Mouse (Mus musculus) small intestine, adult 2 months (tissue): Measurements from ENCODE around the gene Erich2. TPM values are rescaled to one million over a fixed set of nuclear protein-coding genes. Genes with fewer than 3 reads are reported as not detected.

Experiments used
- H3K27ac ChIP-seq: fragments of 200-500 bp; 2 replicates; pipeline ENCODE4 v1.5.1; 2012; ENCODE audit warnings: low read depth, low read length, control low read depth, inconsistent platforms; ENCODE audit not compliant: insufficient read depth
- H3K27me3 ChIP-seq: fragments of 200-500 bp; 2 replicates; pipeline ENCODE4 v1.6.1; 2012; ENCODE audit warnings: mild to moderate bottlenecking, moderate library complexity, low read length, inconsistent platforms; ENCODE audit not compliant: control insufficient read depth, insufficient read depth
- H3K36me3 ChIP-seq: fragments of 200-500 bp; 2 replicates; pipeline ENCODE4 v1.6.1; 2012; ENCODE audit warnings: mild to moderate bottlenecking, low read length, control low read depth, inconsistent platforms; ENCODE audit not compliant: control insufficient read depth, insufficient read depth
- H3K4me1 ChIP-seq: fragments of 200-500 bp; 2 replicates; pipeline ENCODE4 v1.6.1; 2012; ENCODE audit warnings: low read length, inconsistent platforms, mixed read lengths; ENCODE audit not compliant: control insufficient read depth, insufficient read depth, insufficient read length
- H3K4me3 ChIP-seq: fragments of 200-500 bp; 2 replicates; pipeline ENCODE4 v1.5.1; 2012; ENCODE audit warnings: low read depth, mild to moderate bottlenecking, control low read depth, inconsistent platforms, low read length, moderate library complexity
- CTCF ChIP-seq: fragments of 200-500 bp; IDR thresholded peaks from 2 replicates; pipeline ENCODE4 v1.5.1; 2012; ENCODE audit warnings: low read depth, mild to moderate bottlenecking, control low read depth, inconsistent platforms, low read length, moderate library complexity, mixed read lengths; ENCODE audit not compliant: insufficient replicate concordance, insufficient read length; ENCODE audit errors: extremely low read depth
- POLR2A ChIP-seq: fragments of 200-500 bp; IDR thresholded peaks from 2 replicates; pipeline ENCODE4 v1.6.1; 2012; ENCODE audit warnings: low read depth, mild to moderate bottlenecking, control low read depth, inconsistent platforms, low read length, moderate library complexity
- WGBS: fragments of 180-500 bp; shearing (Covaris S2); methylation state at CpG from one replicate; pipeline ENCODE4 v1.1.7; 2018; 5-methylcytosine and 5-hydroxymethylcytosine counted together
- polyA plus RNA-seq: library from polyadenylated mRNA; depleted of rRNA; stranded (reverse); fragments of >200 nt; gene quantifications from 2 replicates; pipeline ENCODE4 v1.2.3, GENCODE M21; 2012; rRNA removed

The Erich2 gene
- polyA plus RNA-seq, 1 experiment = 0.44 TPM

DNA sequence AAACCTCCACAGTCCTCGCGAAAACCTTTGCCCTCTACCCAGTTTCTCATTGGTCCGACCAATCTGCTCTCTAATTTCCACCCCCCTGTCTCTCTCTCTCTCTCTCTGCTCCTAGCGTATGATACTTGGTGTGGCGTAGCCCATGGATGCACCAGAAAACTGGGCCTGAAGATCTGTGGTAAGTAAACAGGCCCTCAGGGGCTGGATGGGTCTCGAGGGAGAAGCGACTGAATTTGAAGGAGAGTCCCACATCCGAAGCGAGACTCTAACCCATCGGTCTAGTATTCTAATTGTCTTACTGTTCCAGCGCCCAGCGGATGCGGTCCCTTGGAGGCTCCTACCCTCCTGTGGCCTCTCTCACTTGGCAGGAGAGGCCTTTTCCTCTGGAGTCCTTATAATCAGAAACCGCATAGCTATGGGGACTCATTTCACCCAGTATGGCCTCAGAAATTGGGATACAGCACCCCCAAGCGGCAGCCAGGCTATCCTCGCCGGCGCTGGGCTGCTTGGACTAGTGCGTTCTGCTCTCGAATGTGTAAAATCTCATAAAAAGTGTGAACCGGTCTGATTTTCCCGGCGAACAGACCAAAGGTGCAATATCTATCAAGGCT is 58.6 kb downstream of the Erich2 start:
- H3K27ac ChIP-seq = no peak overlapping the region
- no peaks in the 10 kb centered on the region for H3K36me3 ChIP-seq
- 9% methylated on average over 23 of the region's 23 CpGs for WGBS
- H3K4me1 ChIP-seq = peaks cover 2% of the 10 kb centered on the region; the same call in 1 of the 2 replicates
- H3K4me3 ChIP-seq = no peak overlapping the region
- peak; percentile 43; the same call in 1 of the 2 replicates for TF ChIP-seq CTCF
- TF ChIP-seq POLR2A = no peak
- H3K27me3 ChIP-seq = peaks cover 50% of the 10 kb centered on the region

DNA sequence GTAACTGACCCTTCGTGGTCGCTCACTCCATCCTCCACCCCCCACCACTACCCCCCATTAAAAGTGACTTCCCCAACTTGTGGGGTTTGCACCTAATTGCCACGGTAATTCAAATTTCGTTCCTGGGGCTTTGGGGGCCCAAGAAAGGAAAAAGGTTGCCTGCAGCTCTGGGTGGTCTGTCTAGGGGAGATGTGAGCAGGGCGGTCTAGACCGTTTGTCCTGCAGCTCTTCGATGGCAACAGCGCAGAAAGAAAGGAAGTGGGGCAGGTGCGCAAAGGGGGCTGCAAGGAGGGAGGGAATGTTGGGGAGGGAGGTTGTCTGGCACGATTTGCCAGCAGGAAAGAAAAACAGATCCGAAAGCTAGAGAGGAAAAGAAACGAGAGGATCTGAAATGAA is 59.1 kb downstream of the Erich2 start:
- Histone ChIP-seq H3K27me3 (peaks cover 45% of the 10 kb centered on the region), H3K27ac (no peak overlapping the region), H3K4me3 (no peak overlapping the region), H3K4me1 (peaks cover 2% of the 10 kb centered on the region; the same call in 1 of the 2 replicates), H3K36me3 (no peaks in the 10 kb centered on the region)
- TF ChIP-seq POLR2A (no peak), CTCF (no peak)
- WGBS = 5% methylated on average over 12 of the region's 12 CpGs

DNA sequence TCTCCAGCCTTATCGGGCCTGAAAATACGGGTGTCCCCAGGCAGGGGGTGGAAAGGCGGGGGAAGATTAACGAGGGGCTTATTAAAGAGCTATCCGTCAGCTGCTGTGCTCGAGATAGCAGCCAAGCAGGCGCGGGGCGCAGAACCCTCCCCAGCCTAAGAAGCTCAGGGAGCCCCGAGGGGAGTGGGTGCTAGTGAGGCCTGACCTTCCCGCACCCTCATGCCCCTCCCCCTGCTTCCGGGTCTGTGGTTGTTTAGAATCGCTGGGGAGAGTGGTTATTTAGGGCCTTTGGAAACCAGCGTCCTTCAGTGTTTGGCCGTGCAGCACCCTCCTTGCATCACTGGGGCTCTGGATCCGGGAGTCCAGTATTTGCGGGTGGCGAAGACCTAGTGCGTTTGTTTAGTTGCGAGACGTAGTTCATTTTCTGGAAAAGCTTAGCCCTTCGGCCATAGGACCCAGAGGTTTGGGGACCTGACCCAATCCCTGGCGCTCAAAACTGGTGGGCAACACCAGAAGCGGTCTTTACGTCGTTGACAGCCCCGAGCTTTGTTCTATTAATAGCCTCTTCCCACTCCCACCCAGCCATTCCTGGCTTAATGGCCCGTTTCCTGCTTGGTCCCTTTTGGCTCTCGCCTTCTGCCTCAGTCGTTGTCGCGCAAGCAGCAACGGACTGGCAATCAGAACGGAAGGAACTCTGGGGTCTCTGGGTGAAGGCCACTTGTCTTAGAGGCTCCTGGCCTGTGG is 59.8 kb downstream of the Erich2 start:
- Histone ChIP-seq H3K36me3 (no peaks in the 10 kb centered on the region), H3K4me3 (peak overlapping the region; percentile 24), H3K27me3 (peaks cover 38% of the 10 kb centered on the region), H3K4me1 (peaks cover 2% of the 10 kb centered on the region; the same call in 1 of the 2 replicates), H3K27ac (no peak overlapping the region)
- TF ChIP-seq CTCF (no peak), POLR2A (no peak)
- 3% methylated on average over 34 of the region's 34 CpGs for WGBS

DNA sequence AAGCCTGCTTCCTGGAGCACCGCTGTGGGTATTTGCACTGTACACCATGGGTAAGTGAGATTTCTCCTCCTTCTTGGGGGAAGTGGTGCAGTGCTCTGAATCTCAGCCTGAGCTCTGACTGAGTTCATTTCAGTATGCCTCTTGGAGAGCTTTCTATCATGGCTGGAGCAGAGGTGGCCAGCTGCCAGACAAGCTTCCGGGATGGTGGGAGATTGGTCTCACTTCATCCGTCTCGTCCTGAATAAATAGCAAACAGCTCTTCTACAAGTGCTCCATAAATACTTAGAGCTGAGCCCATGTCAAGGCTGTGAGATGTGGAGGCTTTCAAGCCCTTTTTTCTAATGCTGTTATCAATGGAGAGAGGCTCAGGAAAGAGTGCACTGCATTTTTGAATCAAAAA is 63.1 kb downstream of the Erich2 start:
- H3K27me3 ChIP-seq = peaks cover 16% of the 10 kb centered on the region
- no peak overlapping the region for H3K27ac ChIP-seq
- 67% methylated on average over 4 of the region's 4 CpGs for WGBS
- H3K36me3 ChIP-seq = no peaks in the 10 kb centered on the region
- TF ChIP-seq CTCF (no peak), POLR2A (no peak)
- peaks cover 2% of the 10 kb centered on the region; the same call in 1 of the 2 replicates for H3K4me1 ChIP-seq
- H3K4me3 ChIP-seq = no peak overlapping the region

DNA sequence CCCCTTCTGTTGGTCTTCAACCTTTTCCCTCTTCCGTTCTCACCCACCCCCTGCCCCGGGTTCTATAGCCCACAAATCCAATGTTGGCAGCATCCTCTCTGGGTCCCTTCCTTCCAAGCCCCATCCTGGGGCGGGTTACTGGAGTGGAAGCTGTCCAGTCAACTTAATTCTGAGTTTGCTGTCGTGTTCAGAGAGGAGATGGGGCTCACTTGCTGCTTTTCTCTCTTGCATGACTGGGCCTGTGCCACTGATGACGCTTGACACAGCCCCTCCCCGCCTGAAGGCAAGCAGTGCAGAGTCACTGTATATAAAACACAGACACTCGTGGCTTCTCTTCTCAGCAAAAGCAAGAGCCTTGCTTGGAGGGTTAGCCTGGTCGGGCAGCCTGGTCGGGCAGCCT is 63.6 kb downstream of the Erich2 start:
- Histone ChIP-seq H3K36me3 (no peaks in the 10 kb centered on the region), H3K27me3 (peaks cover 11% of the 10 kb centered on the region), H3K4me1 (peaks cover 2% of the 10 kb centered on the region; the same call in 1 of the 2 replicates), H3K27ac (no peak overlapping the region), H3K4me3 (no peak overlapping the region)
- TF ChIP-seq POLR2A (no peak), CTCF (no peak)
- 55% methylated on average over 9 of the region's 9 CpGs for WGBS

DNA sequence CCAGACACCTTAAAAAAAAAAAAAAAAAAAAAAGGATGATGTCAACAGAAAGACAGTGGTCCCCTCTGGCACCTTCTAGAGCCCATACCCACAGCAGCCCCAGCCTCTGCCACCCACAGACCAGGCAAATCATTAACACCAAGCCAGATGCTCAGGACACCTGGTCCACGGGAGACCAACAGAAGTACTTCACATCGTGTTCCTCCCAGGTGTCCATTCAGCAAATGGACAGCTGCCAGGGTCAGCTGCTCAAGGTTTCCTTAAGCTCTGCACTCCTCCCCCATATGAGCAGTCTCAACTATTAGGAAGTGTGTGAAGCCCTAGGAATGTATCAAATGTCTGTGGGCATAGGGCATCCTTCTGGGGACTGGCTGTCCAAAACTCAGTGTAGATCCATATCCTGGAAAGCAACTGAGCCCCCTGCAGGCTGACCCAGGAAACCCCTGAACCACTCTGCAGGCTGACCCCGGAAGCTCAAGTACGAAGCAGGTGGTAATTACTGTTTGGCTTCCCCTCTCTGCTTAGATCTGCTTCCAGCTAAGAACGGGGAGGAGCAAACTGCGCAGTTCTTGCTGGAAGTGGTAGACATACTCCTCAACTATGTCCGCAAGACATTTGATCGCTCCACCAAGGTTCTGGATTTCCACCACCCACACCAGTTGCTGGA is 65.1 kb downstream of the Erich2 start:
- Histone ChIP-seq H3K27me3 (no peaks in the 10 kb centered on the region), H3K36me3 (no peaks in the 10 kb centered on the region), H3K27ac (no peak overlapping the region), H3K4me3 (no peak overlapping the region), H3K4me1 (no peaks in the 10 kb centered on the region)
- TF ChIP-seq CTCF (no peak), POLR2A (no peak)
- WGBS = 61% methylated on average over 8 of the region's 8 CpGs

DNA sequence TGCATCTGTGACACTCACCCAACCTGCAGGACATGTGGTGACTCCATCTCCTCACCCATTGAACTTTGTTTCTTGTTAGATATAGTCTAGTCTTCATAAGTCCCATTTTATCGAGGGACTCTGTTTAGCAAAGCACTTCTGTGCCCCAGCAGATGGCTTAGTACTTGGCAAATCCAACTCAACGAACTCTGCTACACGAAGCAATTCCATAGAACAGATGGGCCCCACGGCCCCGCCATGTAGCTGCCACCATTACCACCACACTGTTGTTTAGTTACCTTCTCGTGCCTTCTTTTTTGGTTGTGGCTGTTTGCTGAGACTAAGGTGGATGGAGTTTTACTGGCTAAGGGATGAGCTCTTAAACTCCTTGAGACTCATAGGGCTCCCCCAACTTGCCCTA is 79.6 kb downstream of the Erich2 start:
- no peaks in the 10 kb centered on the region for H3K4me1 ChIP-seq
- no peaks in the 10 kb centered on the region for H3K27me3 ChIP-seq
- H3K4me3 ChIP-seq = no peak overlapping the region
- WGBS = 85% methylated on average over 6 of the region's 6 CpGs
- H3K36me3 ChIP-seq = no peaks in the 10 kb centered on the region
- no peak overlapping the region for H3K27ac ChIP-seq
- TF ChIP-seq CTCF = no peak

Other genes starting within 250 kb of the Erich2 start
- gene Sp5, start 33.9 kb upstream of the Erich2 start, polyA plus RNA-seq = 34.6 and 43.9 TPM in 2 replicates
- 0.08 TPM in 1 of 2 replicates, not detected in the other for gene Gad1, start 44.3 kb downstream of the Erich2 start, polyA plus RNA-seq
- gene Gorasp2, start 152.8 kb downstream of the Erich2 start, polyA plus RNA-seq = 76.8 and 114 TPM in 2 replicates
- gene Gm26558, start 153.3 kb downstream of the Erich2 start, polyA plus RNA-seq = 0.36 and 0.58 TPM in 2 replicates